Comparison of ENCODE assay signal across 8 mouse cellular contexts in the genomic region with DNA sequence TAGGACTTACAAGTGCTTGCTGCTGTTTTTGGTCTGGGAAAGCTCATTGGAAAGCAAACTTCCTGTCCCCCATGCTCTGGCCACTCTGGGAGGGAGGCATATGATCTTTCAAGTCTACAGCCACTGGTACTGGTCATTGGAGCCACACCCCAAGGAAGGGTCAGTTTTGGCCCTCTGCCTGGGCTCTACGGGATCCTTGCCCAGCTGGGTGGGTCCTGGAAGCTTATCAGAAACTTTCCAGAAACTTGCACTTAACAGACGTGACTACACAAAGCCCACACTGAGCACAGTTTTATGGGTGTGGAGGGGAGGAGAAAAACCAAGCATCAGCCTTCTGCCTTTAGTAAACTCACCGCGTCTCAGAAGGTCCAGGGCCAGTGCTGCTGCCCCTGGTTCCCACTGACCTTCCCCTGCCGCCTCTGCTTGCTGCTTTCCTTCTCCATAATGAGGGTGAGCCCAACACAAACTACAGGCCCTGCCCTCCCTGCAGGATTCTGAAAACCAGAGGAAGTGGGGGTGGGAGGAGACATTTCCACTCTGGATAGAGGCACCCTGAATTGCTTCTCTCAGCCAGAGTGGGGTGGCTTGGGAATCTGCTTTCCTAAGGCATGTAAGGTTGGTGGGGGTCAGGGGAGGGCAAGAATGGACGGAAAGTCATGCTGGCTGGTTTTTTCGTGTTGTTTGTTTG. TPM values are rescaled to one million over a fixed set of nuclear protein-coding genes. Genes with fewer than 3 reads are reported as not detected.
DNase-seq lines count a peak whose midpoint lies in the region; ATAC-seq and TF ChIP-seq lines count a peak whose summit lies in the region.
"Had no signal": no experiment of that assay in that cellular context is flagged by ENCODE, and none has a peak within 500 bp of the region (broad histone marks: within the 10 kb centered on the region; RNA-seq: fewer than 3 reads in every experiment).

No protein-coding gene starts in this region.

- H3K9ac ChIP-seq in kidney, embryonic 14.5 days (ENCODE audit: low read depth, low read length) = no peak overlapping the region
- H3K9ac ChIP-seq in forebrain, postnatal 0 days = no peak overlapping the region
- H3K9ac ChIP-seq in hindbrain, postnatal 0 days (replicated peaks; ENCODE audit: low read length) = no peak overlapping the region
- H3K9ac ChIP-seq: limb, embryonic 12.5 days had no signal

- TF ChIP-seq CTCF in forebrain, postnatal 0 days (IDR thresholded peaks at IDR 0.05; ENCODE audit: low read depth) = no peak
- no peak for TF ChIP-seq CTCF in hindbrain, postnatal 0 days (IDR thresholded peaks at IDR 0.05; ENCODE audit: low read depth)

- no peaks in the 10 kb centered on the region; the same call in 1 of the 2 replicates for H3K9me3 ChIP-seq in kidney, embryonic 14.5 days (ENCODE audit: control insufficient read depth, low read length)
- no peaks in the 10 kb centered on the region for H3K9me3 ChIP-seq in forebrain, postnatal 0 days (ENCODE audit: low read length)
- 0 out of 2 replicates have a peak, but pooled peaks cover 2% of the 10 kb centered on the region for H3K9me3 ChIP-seq in hindbrain, postnatal 0 days (ENCODE audit: low read length)

- no peaks in the 10 kb centered on the region for H3K36me3 ChIP-seq in kidney, embryonic 14.5 days (ENCODE audit: control insufficient read depth, insufficient read depth, low read length)
- H3K36me3 ChIP-seq in forebrain, postnatal 0 days (ENCODE audit: insufficient read depth) = no peaks in the 10 kb centered on the region
- H3K36me3 ChIP-seq in hindbrain, postnatal 0 days (ENCODE audit: insufficient read depth, low read length) = no peaks in the 10 kb centered on the region
- H3K36me3 ChIP-seq: limb, embryonic 12.5 days had no signal

- peak; percentile 39; the same call in 1 of the 2 replicates for ATAC-seq in kidney, embryonic 14.5 days (ENCODE audit: low FRiP score, low TSS enrichment)
- no peak for ATAC-seq in forebrain, postnatal 0 days
- ATAC-seq in hindbrain, postnatal 0 days = no peak

- H3K4me3 ChIP-seq in kidney, embryonic 14.5 days (ENCODE audit: low read length) = no peak overlapping the region
- no peak overlapping the region for H3K4me3 ChIP-seq in forebrain, postnatal 0 days (ENCODE audit: low read depth, low read length)
- H3K4me3 ChIP-seq in hindbrain, postnatal 0 days (ENCODE audit: low read length) = no peak overlapping the region
- H3K4me3 ChIP-seq: limb, embryonic 12.5 days had no signal

- peak; percentile 50 for DNase-seq in adrenal gland, postnatal 25 days
- peak; percentile 46 to 56 for DNase-seq in gastrocnemius, postnatal 4 days (ENCODE audit: low spot score in 2 of 2)
- DNase-seq in lung, postnatal 4 days = peak; percentile 93 to 95
- no peak for DNase-seq in thymus, postnatal 0 days (ENCODE audit: low spot score)
- DNase-seq in forebrain, postnatal 0 days = no peak
- DNase-seq in hindbrain, postnatal 0 days (ENCODE audit: low spot score) = no peak

- H3K4me1 ChIP-seq in kidney, embryonic 14.5 days (ENCODE audit: control insufficient read depth, insufficient read depth, low read length) = no peaks in the 10 kb centered on the region
- H3K4me1 ChIP-seq in forebrain, postnatal 0 days (ENCODE audit: insufficient read depth) = no peaks in the 10 kb centered on the region
- H3K4me1 ChIP-seq in hindbrain, postnatal 0 days (ENCODE audit: insufficient read depth, low read length) = no peaks in the 10 kb centered on the region
- H3K4me1 ChIP-seq: limb, embryonic 12.5 days had no signal

- no peak overlapping the region for H3K27ac ChIP-seq in kidney, embryonic 14.5 days (ENCODE audit: low read depth, low read length)
- H3K27ac ChIP-seq in forebrain, postnatal 0 days (ENCODE audit: low read depth, low read length) = no peak overlapping the region
- no peak overlapping the region for H3K27ac ChIP-seq in hindbrain, postnatal 0 days
- H3K27ac ChIP-seq: limb, embryonic 12.5 days had no signal

- WGBS in kidney, embryonic 14.5 days = 58% methylated on average over 7 of the region's 7 CpGs
- WGBS in forebrain, postnatal 0 days = 70% methylated on average over 7 of the region's 7 CpGs
- 66% methylated on average over 7 of the region's 7 CpGs for whole genome bisulfite sequencing in hindbrain, postnatal 0 days

- H3K27me3 ChIP-seq in kidney, embryonic 14.5 days (ENCODE audit: control insufficient read depth, insufficient read depth, low read length) = no peaks in the 10 kb centered on the region
- H3K27me3 ChIP-seq in forebrain, postnatal 0 days (ENCODE audit: insufficient read depth, low read length) = no peaks in the 10 kb centered on the region
- H3K27me3 ChIP-seq in hindbrain, postnatal 0 days (ENCODE audit: insufficient read depth, low read length) = no peaks in the 10 kb centered on the region
- H3K27me3 ChIP-seq: limb, embryonic 12.5 days had no signal

- no peak overlapping the region for H3K4me2 ChIP-seq in kidney, embryonic 14.5 days (replicated peaks; ENCODE audit: low read depth, low read length)
- no peak overlapping the region for H3K4me2 ChIP-seq in forebrain, postnatal 0 days (ENCODE audit: low read depth)
- no peak overlapping the region for H3K4me2 ChIP-seq in hindbrain, postnatal 0 days (ENCODE audit: low read depth, low read length)
- H3K4me2 ChIP-seq: limb, embryonic 12.5 days had no signal

RNA-seq across cellular contexts. Expression of gene Aplnr, which starts 37.1 kb away (rescaled TPM):
- total RNA-seq in adrenal gland, postnatal 25 days (2021) = 45.1 and 46.7 TPM in 2 replicates
- total RNA-seq in gastrocnemius, postnatal 4 days (2021) = 10 to 100 TPM; 86.8 to 91.9 TPM
- polyA plus RNA-seq in kidney, embryonic 14.5 days (2014; fragmentation: Nextera tagmentation; extraction: Ambion mirVana) = 54.0 and 67.7 TPM in 2 replicates
- polyA plus RNA-seq in thymus, postnatal 0 days (2015; fragmentation: Nextera tagmentation; extraction: Ambion mirVana) = 19.6 and 19.9 TPM in 2 replicates
- total RNA-seq in forebrain, postnatal 0 days (2014; rRNA removed) = 12.1 and 22.6 TPM in 2 replicates
- 23.9 and 25.3 TPM in 2 replicates for polyA plus RNA-seq in forebrain, postnatal 0 days (2015; fragmentation: Nextera tagmentation; extraction: Ambion mirVana)
- total RNA-seq in hindbrain, postnatal 0 days (2014; rRNA removed) = 22.2 and 24.2 TPM in 2 replicates
- 21.0 and 22.1 TPM in 2 replicates for polyA plus RNA-seq in hindbrain, postnatal 0 days (2015; fragmentation: Nextera tagmentation; extraction: Ambion mirVana)

RNA-seq across cellular contexts. Expression of gene Tnks1bp1, which starts 51.1 kb away (rescaled TPM):
- 80.1 and 137 TPM in 2 replicates for total RNA-seq in adrenal gland, postnatal 25 days (2021)
- 10 to 100 TPM; 89.8 to 92.6 TPM for total RNA-seq in gastrocnemius, postnatal 4 days (2021)
- 8.1 and 10.1 TPM in 2 replicates for polyA plus RNA-seq in kidney, embryonic 14.5 days (2014; fragmentation: Nextera tagmentation; extraction: Ambion mirVana)
- 8.1 and 8.5 TPM in 2 replicates for polyA plus RNA-seq in thymus, postnatal 0 days (2015; fragmentation: Nextera tagmentation; extraction: Ambion mirVana)
- 47.9 and 77.0 TPM in 2 replicates for total RNA-seq in forebrain, postnatal 0 days (2014; rRNA removed)
- polyA plus RNA-seq in forebrain, postnatal 0 days (2015; fragmentation: Nextera tagmentation; extraction: Ambion mirVana) = 15.7 and 22.8 TPM in 2 replicates
- 70.0 and 113 TPM in 2 replicates for total RNA-seq in hindbrain, postnatal 0 days (2014; rRNA removed)
- 17.4 and 19.3 TPM in 2 replicates for polyA plus RNA-seq in hindbrain, postnatal 0 days (2015; fragmentation: Nextera tagmentation; extraction: Ambion mirVana)

Comparison
In these comparisons a context has a peak if more than half of its experiments do, and no peak if none do; other contexts are left out.
1. DNase-seq: peak in adrenal gland, postnatal 25 days (single experiment), gastrocnemius, postnatal 4 days (2 of 2) and lung, postnatal 4 days (2 of 2); none in thymus, postnatal 0 days (single experiment), forebrain, postnatal 0 days (single experiment) and hindbrain, postnatal 0 days (single experiment).